Mouse (Mus musculus): ENCODE measurements around the gene Nmnat2.

DNA sequence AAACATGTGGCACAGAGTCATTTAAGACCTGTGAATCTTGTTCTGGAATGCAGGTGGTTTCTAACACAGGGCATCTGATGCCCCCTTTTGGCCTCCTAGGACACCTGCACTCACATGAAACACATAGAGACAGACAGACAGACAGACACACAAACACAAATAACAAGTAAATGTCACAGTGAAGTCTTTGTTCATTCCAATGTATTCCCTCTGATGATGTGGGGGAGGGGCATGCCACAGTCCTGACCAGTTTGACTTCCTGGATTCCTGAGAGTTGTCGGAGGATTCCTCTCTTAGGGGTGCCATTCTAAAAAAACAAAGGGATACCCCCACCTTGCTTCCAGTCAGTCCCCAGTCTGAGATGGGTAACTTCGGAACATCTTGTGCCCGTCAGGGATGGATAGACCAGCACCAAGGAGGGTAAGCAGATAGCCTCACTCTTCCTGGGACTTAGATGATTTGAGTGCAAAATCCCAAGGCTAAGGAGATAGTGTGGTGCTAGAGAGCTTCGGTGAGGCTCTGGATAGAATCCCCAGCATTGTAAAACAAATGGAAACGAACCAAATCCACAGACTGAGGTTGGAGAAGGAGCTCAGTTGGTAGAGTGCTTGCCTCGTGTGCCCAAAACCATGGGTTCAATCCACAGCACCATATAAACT lies 142.4 kb downstream of the Nmnat2 start:
- no peak for TF ChIP-seq FLI1 (IDR thresholded peaks at IDR 0.05; ENCODE audit: low read length)
- no peak for TF ChIP-seq GATA1 (IDR thresholded peaks at IDR 0.05; ENCODE audit: borderline replicate concordance, low read length)

Data from megakaryocyte, embryonic 14.5 days (primary cell).